Mouse (Mus musculus): ENCODE results near the gene Rtraf. TPM values are rescaled to one million over a fixed set of nuclear protein-coding genes. Genes with fewer than 3 reads are reported as not detected.

Rtraf gene
- total RNA-seq, 2 experiments from 2014 or later: 78.3 to 85.5 TPM

DNA sequence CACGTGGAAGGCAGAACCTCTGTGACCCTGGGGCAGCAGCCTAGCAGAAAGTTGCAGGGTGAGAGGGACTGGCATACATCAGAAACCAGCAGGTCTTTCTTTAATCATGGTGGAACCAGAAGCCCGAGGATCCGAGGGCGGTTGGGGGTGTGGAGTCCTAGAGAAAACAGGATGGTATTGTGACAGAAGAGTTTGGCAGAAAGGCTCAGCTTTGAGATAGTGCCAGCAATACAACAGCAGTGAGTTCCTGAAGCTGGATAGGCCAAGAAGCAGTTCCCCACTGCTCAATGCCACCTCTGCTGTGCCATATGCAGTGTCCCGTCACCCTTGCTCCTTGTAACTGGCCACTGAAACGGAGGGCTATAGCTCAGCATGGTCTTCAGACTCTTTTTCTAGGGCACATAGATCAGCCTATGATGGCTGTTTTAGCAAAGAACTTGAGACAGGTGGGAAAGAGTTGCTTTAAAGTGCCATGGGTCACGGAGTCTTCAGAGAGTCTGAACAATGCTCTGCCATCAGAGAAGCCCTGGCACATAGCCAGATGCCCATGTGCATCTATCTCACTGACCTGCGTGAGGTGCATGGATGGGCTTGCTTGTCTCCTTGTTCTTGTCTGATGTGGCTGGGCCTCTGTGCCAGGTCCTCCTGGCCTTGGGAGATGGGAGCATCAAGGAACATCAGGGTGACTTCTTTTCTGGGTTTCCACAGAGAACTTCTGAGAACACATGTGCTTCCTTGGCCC is 22.0 kb downstream of the Rtraf start:
- DNase-seq: no peak

DNA sequence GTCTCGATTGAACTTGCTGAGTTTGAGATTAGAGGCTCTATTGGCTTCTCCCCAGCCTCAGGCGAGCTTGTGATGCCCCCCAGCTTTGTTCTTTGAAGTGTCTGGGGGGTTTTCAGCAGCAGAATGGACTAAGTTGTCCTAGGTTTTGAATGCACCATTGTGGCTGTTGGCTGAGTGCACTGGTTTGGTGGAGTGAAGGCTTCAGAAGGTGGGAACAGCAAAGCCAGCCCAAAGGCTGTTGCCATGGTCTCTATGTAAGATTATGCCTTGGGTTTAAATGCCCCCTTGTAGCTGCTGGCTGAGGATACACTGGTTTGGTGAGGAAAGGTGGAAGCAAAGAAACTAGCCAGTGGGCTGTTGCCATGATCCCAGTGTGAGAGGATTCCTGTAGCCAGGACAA is 23.1 kb downstream of the Rtraf start:
- DNase-seq: no peak

DNA sequence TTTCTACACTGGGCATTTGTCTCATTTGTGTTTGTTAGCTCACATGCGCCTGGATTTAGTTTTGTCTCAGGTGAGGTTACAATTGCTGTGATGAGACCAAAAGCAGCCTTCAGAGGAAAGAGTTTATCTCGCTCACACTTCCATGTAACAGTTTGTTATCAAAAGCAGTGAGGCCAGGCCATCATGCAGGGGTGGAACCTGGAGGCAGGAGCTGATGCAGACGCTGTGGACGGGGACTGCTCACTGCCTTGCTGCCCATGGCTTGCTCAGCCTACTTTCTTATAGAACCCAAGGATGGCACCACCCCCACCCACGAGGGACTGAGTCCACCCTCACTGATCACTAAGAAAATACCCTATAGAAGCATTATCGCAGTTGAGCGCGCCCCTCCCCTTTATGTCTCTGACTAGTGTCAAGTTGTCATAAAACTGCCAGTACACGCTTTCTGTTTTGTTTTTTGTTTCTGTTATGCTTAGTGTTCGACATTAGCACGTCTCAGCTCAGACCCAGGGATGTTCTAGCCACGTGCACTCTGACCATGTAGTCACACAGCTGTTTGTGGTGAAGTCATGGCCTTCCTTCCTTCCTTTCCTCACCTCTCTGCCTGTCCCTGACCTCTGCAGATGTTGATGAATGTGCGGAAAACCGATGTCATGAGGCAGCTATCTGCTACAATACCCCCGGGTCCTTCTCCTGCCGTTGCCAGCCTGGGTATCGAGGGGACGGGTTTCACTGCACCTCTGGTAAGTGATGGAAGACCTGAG is 26.9 kb downstream of the Rtraf start:
- DNase-seq: no peak

DNA sequence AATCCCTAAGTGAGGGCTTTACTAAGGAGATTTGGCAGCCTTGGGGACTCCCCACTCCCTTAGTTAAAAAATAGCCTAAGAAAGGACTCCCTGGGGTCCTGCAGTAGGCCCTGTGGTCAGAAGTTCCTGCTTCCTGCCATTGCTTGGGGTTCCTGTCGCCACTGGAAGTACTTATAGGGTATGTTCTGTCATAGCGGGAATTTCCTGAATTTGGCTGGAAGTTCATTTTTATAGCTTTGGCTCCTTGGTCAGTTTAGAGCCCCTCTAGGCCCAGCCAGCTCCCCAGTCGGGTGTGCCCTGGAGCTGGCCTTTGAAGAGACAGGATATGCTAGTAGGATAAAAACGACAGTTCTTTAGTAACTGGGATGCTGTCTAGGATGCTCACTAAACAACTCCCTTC is 28.7 kb downstream of the Rtraf start:
- no peak for DNase-seq

DNA sequence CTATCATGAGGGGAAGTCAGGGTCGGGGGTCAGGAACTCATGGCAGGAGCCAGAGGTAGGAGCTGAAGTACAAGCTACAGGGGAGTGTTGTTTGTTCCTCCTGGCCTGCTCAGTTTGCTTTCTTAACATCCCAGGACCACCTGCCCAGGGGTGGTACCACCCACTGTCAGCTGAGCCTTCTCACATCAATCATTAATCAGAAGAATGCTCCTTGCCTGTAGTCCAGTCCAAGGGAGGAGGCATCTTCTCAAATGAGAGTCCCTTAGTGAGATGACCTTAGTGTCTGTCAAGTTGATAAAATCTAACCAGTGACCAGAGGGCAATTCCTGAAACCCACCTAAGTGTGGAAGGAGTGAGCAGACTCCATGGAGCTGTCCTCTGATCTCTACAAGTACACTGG is 35.2 kb downstream of the Rtraf start:
- DNase-seq: no peak

DNA sequence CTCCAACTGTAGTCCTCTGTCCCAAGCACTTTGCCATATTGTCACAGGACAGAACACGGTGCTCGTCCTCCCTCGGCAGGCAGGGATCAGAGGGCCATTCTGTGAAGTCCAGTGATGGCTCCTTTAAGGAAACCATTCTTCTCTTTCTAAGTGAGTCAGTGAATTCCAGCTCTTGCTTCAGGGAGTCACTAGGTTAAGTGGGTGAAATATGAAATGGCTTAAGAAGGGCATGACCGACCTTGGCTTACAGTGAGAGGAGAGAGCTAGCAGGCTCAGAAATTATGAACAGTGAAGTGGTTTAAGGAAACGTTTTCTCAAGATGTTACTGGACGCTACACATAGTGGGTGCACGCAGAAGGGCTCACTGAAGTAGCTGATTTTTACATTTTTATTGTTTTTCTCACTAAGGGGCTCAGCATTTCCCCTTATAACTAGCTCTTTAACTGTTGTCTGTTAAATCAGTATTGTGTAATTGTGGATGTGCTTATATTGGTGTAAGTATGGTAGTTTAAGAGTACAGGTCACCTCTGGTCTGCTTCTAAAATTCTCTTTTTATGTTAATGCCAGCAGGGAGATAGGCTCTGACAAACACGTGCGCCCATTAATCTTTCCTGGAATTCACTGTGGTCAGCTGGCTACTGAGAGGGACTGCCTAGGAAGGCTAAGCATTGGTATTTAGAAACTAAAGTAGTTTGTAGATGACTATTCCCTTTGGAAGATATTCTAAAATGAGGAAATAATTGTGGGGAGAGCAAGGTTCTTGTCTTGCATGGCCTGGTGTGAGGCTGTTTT is 37.6 kb downstream of the Rtraf start:
- DNase-seq: no peak

DNA sequence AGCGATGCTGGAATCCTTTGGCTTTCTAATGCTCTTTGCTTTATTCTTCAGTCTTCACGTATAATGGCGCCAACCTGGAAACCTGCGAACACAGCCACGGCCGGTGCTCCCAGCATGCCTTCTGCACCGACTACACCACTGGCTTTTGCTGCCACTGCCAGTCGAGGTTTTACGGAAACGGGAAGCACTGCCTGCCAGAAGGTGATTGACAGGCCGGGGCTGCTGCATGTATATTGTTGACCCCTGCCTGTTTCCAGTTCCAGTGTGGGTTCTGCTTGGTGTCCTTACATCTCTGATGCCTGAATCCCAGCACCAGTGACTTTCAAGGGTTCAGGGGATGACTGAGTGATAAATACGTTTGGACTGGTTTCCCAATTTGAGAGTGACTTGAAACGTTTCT is 45.7 kb downstream of the Rtraf start:
- no peak for DNase-seq

DNA sequence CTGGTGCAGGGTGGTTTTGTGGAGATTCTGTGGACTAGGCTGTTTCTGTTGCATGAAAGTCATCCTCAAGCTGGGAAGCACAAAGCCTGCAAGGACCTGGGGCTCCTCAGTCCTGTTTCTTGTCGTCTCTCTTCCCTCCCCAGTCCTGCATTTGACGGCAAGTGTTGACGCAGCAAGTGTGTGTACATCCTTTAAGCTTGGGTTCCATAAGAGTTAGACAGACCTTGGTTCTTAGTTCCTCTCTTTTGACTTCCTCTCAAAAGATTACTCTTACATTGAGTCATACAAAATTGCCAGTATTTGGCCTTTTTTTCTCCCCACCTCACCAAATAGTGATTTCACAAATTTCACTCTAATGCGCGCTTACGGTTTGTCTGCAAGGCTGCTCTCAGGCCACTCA is 46.3 kb downstream of the Rtraf start:
- no peak for DNase-seq

DNA sequence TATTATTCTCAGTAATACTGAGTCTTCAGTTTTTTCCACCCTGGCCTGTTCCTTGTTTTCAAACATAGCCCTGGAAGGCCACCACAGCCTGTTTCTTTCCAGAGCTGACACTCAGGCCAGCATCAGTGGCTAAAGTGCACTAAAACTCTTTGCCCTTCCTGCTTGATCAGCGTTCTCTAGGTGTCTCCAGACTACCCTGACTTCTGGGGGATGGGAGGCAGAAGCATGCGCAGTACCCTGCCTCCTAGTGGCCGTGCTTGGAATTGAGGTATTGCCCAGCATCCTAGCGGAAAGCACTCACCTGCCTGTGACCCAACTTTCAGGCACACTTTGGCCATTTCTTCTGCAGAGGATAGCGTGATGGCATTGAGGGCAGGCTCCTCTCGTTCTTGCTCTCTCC is 46.7 kb downstream of the Rtraf start:
- peak; percentile 63 for DNase-seq

DNA sequence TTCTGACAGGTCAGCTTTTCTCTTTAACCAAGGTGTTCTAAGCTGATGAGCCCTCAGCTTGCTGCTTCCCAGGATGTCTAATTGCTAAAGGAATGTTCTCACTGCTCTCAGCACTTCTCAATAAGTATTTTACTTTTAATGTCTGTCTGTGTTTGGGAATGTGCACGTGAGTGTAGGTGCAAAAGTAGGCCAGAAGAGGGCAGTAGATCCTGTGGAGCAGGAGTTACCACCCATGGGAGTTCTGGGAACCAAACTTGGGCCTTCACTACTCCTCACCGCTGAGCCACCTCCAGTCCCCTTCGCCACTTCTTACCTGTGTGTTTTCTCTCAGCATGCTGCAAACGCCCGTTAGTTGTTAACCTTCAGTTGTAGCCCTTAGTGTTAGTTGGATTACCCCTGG is 47.4 kb downstream of the Rtraf start:
- DNase-seq: no peak

DNA sequence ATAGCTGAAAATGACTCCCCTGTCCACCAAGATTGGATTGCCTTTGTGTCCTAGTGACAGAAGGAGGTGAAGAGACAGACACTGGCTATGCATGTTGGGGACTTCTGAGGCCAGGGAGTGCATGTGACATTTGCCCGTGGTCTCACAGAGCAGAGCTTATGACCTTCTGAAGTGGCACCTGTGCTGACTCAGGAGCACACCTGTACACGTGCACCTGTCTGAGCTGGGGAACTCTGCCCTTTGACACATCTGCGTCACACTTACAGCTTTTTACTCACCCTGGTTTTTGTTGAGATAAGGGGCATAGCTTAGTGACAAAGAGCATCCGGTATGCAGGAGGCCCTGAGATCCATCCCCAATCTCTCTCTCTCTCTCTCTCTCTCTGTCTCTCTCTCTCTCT is 48.1 kb downstream of the Rtraf start:
- no peak for DNase-seq

DNA sequence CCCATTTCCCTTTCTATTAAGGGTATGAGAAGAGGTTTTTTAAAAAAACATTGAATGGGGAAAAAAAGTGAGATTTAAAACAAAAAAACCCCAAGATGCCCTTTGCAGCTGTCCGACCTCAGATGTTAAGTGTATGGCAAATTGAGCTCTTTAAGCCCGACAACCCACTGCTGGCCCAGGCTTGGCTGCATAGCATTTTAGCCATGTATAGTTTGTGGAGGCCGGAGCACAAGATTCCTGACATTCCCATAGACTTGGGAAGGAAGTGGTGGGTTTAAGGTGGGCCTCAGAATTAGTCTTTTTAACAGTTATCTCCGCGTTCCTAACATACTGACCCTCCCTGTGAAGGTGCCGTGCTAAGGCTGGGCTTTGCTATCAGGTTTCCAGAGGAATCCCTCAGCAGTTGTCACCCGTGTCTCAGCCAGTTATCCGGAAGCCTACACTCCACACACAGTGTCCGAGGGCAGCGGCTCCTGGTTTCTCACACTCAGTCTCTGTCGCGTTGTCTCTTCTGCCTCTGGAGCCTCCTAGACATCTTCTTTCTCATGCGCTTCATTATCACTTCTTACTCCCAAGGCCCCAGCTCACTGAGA is 49.5 kb downstream of the Rtraf start:
- DNase-seq: no peak

DNA sequence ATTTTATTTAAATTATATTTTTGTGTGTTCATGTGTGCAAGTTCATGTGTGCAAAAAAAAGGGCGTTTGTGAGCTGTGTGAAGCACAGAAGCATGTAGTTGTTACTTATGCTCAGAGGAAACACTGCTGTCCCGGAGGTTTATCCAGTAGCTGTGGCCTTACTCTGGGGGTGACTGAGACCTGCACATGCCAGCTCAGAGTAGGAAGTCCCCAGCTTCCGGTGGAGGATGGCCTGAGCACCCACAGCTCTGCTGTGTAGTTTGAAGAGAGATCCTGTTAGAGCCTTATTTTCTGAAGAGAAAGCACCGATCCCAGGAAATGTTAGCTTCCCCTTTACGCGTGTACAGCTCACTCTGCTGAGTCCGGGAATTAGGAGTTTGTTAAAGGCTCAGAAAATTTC is 52.5 kb downstream of the Rtraf start:
- no peak for DNase-seq

DNA sequence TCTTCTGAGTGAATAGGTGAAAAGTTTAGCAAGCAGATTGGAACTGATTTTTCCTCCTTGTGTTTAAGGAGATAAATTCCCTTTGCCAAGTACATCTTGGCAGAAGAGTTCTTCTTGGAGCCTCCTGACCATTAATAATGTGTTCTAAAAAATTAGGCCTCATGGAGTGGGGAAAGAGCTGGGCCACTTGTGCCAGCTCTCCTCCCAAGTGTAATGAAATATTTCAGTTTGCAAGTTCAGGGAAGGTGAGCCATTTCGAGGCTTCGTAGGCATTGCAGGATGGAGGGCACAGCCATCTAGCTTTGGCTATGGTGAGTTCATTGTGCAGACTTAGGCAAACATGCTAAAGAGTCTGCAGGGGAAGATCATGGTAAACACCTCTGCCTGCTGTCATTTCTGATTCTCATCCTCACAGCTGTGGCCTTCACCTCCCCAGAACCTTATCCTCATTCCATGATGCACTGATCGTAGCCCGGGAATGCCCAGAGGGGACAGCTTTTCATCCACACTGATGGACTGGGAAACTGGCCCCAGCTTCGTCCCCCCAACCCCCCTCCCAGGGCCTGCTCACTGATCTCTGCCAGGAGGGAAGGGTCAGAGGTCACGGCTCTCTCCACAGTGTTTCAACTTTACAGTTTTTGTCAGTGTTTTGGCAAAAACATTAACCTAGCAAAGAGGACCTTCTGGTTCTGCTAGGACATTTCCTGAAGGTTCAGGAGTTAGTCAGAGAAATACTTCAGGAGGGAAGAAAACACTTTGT is 54.0 kb downstream of the Rtraf start:
- peak; percentile 48 for DNase-seq

DNA sequence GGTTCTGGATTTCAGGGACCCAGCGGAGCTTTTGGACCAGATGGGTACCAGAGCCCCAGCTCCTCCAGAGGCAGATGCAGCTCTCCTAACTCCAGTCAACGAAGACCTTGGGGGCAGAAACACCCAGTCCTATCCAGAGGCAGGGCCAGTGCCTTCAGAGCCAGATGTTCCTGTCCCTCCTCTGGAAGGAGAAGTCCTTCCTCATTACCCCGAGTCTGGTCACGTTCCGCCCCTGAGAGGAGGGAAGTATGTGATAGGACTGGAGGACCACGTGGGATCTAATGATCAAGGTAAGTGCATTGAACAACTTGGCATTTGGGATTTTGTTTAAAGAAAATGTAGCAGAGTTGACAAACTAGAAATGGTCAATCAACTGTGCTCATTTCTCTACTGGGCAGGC is 55.0 kb downstream of the Rtraf start:
- no peak for DNase-seq

DNA sequence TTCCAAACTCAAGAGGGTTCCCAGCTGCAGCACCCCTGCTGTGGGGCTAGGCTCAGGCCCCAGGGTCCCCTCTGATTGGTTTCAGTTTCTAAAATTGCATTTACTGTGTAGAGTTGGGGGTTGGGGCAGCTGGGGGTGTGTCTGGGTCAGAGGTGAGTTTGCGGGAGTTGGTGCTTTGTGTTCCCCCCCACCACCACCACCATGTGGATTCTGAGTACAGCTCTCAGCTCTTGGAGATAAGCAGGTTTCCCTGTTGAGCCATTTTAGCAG is 57.3 kb downstream of the Rtraf start:
- DNase-seq: no peak

DNA sequence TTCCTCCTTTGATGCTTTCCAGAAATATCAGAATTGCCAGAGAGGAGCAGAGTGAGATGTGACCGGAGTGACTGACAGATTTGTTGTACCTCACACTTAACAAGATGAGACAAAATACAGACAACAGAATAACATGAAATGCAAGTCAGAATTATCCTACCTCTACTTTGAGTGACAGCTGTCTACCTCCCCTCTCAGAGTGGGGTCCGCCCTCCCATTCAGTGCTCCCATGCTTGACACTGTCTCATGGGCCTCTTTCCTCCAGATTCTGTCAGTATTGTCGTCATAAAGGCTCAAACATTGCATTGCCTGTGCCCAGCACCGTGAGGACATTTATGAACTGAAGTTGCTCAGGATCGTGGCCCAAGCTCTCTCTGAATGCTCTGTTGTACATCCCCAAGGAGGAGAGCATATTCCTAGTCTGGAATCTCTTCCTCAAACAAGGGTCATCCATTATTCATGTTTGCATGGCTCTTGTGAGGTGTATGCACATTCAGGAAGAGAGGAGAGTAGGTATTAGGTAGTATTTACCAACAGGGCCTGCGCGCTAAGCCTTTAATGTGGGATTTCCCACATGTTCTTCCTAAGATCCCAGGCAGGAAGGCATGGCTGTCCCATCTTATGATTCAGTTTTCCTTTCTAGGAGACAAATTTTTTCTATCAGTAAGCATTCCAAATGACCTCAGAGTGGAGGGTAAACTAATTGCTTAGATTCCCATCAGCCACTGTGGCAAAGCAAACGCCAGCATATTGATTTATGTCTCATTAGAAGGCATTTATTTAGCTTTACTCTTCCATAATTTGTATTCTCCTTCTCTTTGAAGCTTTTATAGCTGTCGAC is 57.9 kb downstream of the Rtraf start:
- no peak for DNase-seq

DNA sequence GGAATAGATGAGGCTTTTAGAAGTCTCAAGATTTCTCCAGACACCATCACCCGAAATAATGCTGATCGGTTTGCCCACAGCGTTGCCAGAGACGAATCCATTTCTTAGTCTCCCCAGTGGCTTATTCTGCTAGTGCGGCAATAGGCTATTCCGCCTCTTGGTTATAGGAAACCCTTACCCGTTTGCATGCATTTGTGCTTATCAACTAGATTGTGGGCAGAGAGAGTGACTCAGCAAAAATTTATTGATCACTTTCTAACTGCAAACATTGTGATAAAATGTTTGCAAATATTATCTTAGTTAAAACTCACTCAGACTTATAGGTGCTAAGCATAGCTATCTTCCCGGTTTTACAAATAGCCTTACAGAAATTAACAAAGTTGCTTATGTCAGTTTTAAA is 59.3 kb downstream of the Rtraf start:
- DNase-seq: no peak

DNA sequence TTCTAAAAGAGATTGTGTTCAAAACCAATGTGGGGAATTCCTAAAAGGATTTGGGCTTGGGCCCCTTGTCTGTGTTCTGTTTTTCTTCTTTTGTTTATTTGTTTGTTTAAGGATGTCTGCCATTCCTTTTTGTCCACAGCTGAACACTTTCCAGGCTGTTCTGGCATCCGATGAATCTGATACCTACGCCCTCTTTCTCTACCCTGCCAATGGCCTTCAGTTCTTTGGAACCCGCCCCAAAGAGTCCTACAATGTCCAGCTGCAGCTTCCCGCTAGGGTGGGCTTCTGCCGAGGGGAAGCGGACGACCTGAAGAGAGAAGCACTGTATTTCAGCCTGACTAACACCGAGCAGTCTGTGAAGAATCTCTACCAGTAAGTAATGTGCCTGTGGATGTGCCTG is 60.1 kb downstream of the Rtraf start:
- DNase-seq: no peak

DNA sequence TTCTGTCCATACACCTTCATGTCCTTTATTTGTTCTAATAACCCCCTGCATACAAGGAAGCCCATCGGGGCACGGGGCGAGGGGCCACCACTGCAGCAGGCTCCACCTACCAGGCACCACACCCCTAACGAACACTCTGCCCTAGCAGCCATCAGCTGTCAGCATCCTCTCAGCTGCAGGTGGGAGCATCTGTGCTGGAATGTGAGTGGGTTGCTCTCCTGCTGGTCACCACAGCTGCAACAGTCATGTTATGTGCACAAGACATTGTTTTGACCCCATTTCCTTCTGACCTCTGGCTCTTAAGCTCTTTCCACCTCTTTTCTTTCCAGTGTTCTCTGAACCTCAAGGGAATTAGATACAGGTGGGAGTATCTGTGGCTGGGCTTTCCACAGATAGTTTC is 61.6 kb downstream of the Rtraf start:
- no peak for DNase-seq
